Mouse (Mus musculus): ENCODE measurements around the gene Pecam1. TPM values are rescaled to one million over a fixed set of nuclear protein-coding genes. Genes with fewer than 3 reads are reported as not detected.
A peak's percentile ranks its signal among the peaks of the same experiment; 100 is the strongest.
"Not testable (repeated sequence)": the region's sequence is repeated elsewhere in the genome, so short reads cannot be mapped to it uniquely, and the experiment has no call there.

The Pecam1 gene
- polyA plus RNA-seq, 1 experiment from 2014 or later, result 20.2 TPM

GRCm38 (mm10) chr11:106729656-106730055 is 20.8 kb downstream of the Pecam1 start:
- Histone ChIP-seq H3K36me3 (ENCODE audit: control insufficient read depth, insufficient read depth, low read length) (no peaks in the 10 kb centered on the region), H3K9ac (ENCODE audit: low read length) (no peak overlapping the region), H3K27me3 (ENCODE audit: control insufficient read depth, insufficient read depth, low read length) (no peaks in the 10 kb centered on the region), H3K27ac (replicated peaks) (no peak overlapping the region), H3K9me3 (ENCODE audit: control insufficient read depth, low read length) (no peaks in the 10 kb centered on the region), H3K4me3 (ENCODE audit: low read depth, low read length) (no peak overlapping the region), H3K4me2 (replicated peaks; ENCODE audit: low read depth) (no peak overlapping the region), H3K4me1 (replicated peaks; ENCODE audit: control insufficient read depth, insufficient read depth) (no peaks in the 10 kb centered on the region)
- TF ChIP-seq CTCF (IDR thresholded peaks at IDR 0.05; ENCODE audit: low read depth), result no peak
- TF ChIP-seq EP300 (optimal IDR thresholded peaks at IDR 0.05), result no peak
- ATAC-seq (ENCODE audit: low FRiP score, low TSS enrichment) (no peak), DNase-seq (ENCODE audit: low spot score) (no peak)
- WGBS, result 100% methylated on average over 1 of the region's 1 CpGs

DNA sequence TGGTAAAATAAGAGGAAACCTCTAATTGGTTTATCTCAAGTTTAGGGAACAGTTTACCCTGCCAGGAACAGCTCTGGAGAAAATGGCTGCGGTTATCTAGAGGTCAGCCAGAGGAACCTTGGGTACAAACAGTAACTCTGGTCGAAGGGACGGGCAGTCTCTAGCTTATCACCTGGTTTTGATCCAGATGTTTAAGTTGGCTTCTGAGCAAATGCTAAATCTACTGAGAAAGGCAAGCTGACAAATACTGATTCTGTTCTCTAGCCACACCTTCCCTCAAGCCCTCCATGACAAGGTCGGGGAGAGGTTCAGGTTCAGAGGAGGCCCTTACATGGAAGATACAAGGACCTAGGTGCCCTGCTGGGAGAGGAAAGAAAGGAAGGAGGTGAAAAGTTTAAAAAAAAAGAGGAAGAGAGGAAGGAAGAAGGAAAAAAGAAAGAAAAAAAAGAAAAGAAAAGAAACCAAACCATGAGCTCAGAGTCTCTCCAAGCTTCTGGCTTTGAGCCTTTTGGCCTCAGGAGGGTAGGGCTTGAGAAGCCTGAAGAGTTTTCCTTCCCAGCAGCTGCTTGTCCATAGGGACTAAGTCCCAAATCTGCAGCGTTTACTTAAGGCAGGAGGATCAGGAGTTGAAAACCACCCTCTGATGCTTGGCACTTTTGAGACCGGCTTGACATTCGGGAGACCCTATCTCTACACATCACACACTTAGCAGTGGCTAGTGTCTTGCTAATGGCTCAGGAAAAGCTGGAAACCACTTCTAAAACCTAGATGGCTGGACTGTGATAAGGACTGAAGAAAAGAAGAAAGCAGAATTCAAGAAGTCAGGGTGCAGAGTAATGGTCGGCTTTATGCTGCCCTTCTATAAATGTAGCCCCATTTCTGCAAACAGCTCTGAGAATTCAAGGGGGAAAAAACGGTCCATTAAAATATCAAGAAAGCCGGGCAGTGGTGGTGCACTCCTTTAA is 21.7 kb downstream of the Pecam1 start:
- Histone ChIP-seq H3K27ac (replicated peaks) (peak overlapping the region; percentile 49; the same call in 1 of the 2 replicates), H3K36me3 (ENCODE audit: control insufficient read depth, insufficient read depth, low read length) (no peaks in the 10 kb centered on the region), H3K9me3 (ENCODE audit: control insufficient read depth, low read length) (no peaks in the 10 kb centered on the region), H3K4me2 (replicated peaks; ENCODE audit: low read depth) (no peak overlapping the region), H3K27me3 (ENCODE audit: control insufficient read depth, insufficient read depth, low read length) (no peaks in the 10 kb centered on the region), H3K4me3 (ENCODE audit: low read depth, low read length) (no peak overlapping the region), H3K4me1 (replicated peaks; ENCODE audit: control insufficient read depth, insufficient read depth) (no peaks in the 10 kb centered on the region), H3K9ac (ENCODE audit: low read length) (no peak overlapping the region)
- TF ChIP-seq CTCF (IDR thresholded peaks at IDR 0.05; ENCODE audit: low read depth) (no peak), EP300 (optimal IDR thresholded peaks at IDR 0.05) (no peak)
- DNase-seq (ENCODE audit: low spot score) (peak; percentile 31), ATAC-seq (ENCODE audit: low FRiP score, low TSS enrichment) (peak; percentile 52; the same call in 1 of the 2 replicates)
- 63% methylated on average over 10 of the region's 10 CpGs for WGBS

GRCm38 (mm10) chr11:106727967-106728366 is 22.5 kb downstream of the Pecam1 start:
- no peak for DNase-seq (ENCODE audit: low spot score)
- no peak overlapping the region for H3K27ac ChIP-seq (replicated peaks)
- no peak for TF ChIP-seq EP300 (optimal IDR thresholded peaks at IDR 0.05)
- TF ChIP-seq CTCF (IDR thresholded peaks at IDR 0.05; ENCODE audit: low read depth), result no peak
- H3K4me3 ChIP-seq (ENCODE audit: low read depth, low read length), result no peak overlapping the region
- no peaks in the 10 kb centered on the region for H3K36me3 ChIP-seq (ENCODE audit: control insufficient read depth, insufficient read depth, low read length)
- no peaks in the 10 kb centered on the region for H3K4me1 ChIP-seq (replicated peaks; ENCODE audit: control insufficient read depth, insufficient read depth)
- H3K9me3 ChIP-seq (ENCODE audit: control insufficient read depth, low read length), result no peaks in the 10 kb centered on the region
- no peaks in the 10 kb centered on the region for H3K27me3 ChIP-seq (ENCODE audit: control insufficient read depth, insufficient read depth, low read length)
- no peak overlapping the region for H3K9ac ChIP-seq (ENCODE audit: low read length)
- H3K4me2 ChIP-seq (replicated peaks; ENCODE audit: low read depth), result no peak overlapping the region
- ATAC-seq (ENCODE audit: low FRiP score, low TSS enrichment), result no peak
- WGBS, result 58% methylated on average over 5 of the region's 5 CpGs

DNA sequence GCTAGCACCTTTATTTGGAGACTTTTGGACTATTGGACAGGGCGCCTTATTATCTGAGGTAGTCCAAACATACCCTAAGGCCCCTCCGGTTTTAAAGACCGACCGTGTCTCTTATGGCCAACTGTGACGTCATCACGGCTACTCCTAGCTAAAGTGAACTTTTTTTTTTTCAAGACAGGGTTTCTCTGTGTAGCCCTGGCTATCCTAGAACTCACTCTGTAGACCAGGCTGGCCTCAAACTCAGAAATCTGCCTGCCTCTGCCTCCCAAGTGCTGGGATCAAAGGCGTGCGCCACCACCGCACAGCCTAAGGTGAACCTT is 25.6 kb downstream of the Pecam1 start:
- not testable (repeated sequence) for H3K4me2 ChIP-seq (replicated peaks; ENCODE audit: low read depth); H3K4me1 ChIP-seq (replicated peaks; ENCODE audit: control insufficient read depth, insufficient read depth); H3K27ac ChIP-seq (replicated peaks); H3K9me3 ChIP-seq (ENCODE audit: control insufficient read depth, low read length); H3K36me3 ChIP-seq (ENCODE audit: control insufficient read depth, insufficient read depth, low read length); H3K9ac ChIP-seq (ENCODE audit: low read length); H3K4me3 ChIP-seq (ENCODE audit: low read depth, low read length); ATAC-seq (ENCODE audit: low FRiP score, low TSS enrichment); H3K27me3 ChIP-seq (ENCODE audit: control insufficient read depth, insufficient read depth, low read length); DNase-seq (ENCODE audit: low spot score)
- WGBS, result 89% methylated on average over 9 of the region's 9 CpGs

GRCm38 (mm10) chr11:106724176-106724915 is 26.1 kb downstream of the Pecam1 start:
- H3K9ac ChIP-seq (ENCODE audit: low read length), result no peak overlapping the region
- DNase-seq (ENCODE audit: low spot score) (no peak), ATAC-seq (ENCODE audit: low FRiP score, low TSS enrichment) (no peak)
- TF ChIP-seq EP300 (optimal IDR thresholded peaks at IDR 0.05) (no peak), CTCF (IDR thresholded peaks at IDR 0.05; ENCODE audit: low read depth) (no peak)
- no peak overlapping the region for H3K4me3 ChIP-seq (ENCODE audit: low read depth, low read length)
- no peak overlapping the region for H3K4me2 ChIP-seq (replicated peaks; ENCODE audit: low read depth)
- 91% methylated on average over 10 of the region's 10 CpGs for WGBS
- no peaks in the 10 kb centered on the region for H3K27me3 ChIP-seq (ENCODE audit: control insufficient read depth, insufficient read depth, low read length)
- H3K9me3 ChIP-seq (ENCODE audit: control insufficient read depth, low read length), result no peaks in the 10 kb centered on the region
- H3K27ac ChIP-seq (replicated peaks), result no peak overlapping the region
- no peaks in the 10 kb centered on the region for H3K36me3 ChIP-seq (ENCODE audit: control insufficient read depth, insufficient read depth, low read length)
- H3K4me1 ChIP-seq (replicated peaks; ENCODE audit: control insufficient read depth, insufficient read depth), result peaks cover 3% of the 10 kb centered on the region; the same call in 1 of the 2 replicates
